Mouse (Mus musculus) heart, adult 2 months (tissue): ENCODE results near the gene Robo1. TPM values are rescaled to one million over a fixed set of nuclear protein-coding genes. Genes with fewer than 3 reads are reported as not detected.

Experiments used
- DNase-seq, 2 experiments: peaks; one replicate each; pipeline ENCODE4 v3.0.0; 2021
- H3K27ac ChIP-seq: fragments of 200-600 bp; 2 replicates; pipeline ENCODE4 v1.8.1; 2022
- H3K27me3 ChIP-seq: fragments of 200-500 bp; 2 replicates; pipeline ENCODE4 v1.6.1; 2012; ENCODE audit warnings: mild to moderate bottlenecking, low read length, inconsistent platforms, mixed read lengths; ENCODE audit not compliant: control insufficient read depth, insufficient read depth
- H3K36me3 ChIP-seq: fragments of 200-500 bp; 2 replicates; pipeline ENCODE4 v1.6.1; 2012; ENCODE audit warnings: low read length, inconsistent platforms; ENCODE audit not compliant: control insufficient read depth, insufficient read depth
- H3K4me1 ChIP-seq: fragments of 200-500 bp; 2 replicates; pipeline ENCODE4 v1.6.1; 2011; ENCODE audit warnings: low read length; ENCODE audit not compliant: control insufficient read depth, insufficient read depth
- H3K4me3 ChIP-seq: fragments of 200-600 bp; 2 replicates; pipeline ENCODE4 v1.8.1; 2022
- H3K79me2 ChIP-seq: fragments of 200-500 bp; replicated peaks from 2 replicates; pipeline ENCODE4 v1.6.1; 2012; ENCODE audit warnings: mild to moderate bottlenecking, inconsistent platforms, low read length, moderate library complexity, mixed read lengths; ENCODE audit not compliant: control insufficient read depth, insufficient read depth
- H3K9ac ChIP-seq: fragments of 200-500 bp; 2 replicates; pipeline ENCODE4 v1.6.1; 2012; ENCODE audit warnings: low read depth, mild to moderate bottlenecking, control low read depth, inconsistent platforms, low read length, mixed read lengths
- CTCF ChIP-seq: fragments of 200-600 bp; IDR thresholded peaks from 2 replicates; pipeline ENCODE4 v1.8.1; 2022; ENCODE audit warnings: antibody characterized with exemption, mild to moderate bottlenecking, moderate library complexity
- EP300 ChIP-seq: fragments of 200-500 bp; IDR thresholded peaks from 2 replicates; pipeline ENCODE4 v1.6.1; 2011; ENCODE audit warnings: low read depth, low read length, control low read depth; ENCODE audit not compliant: insufficient read depth
- POLR2A ChIP-seq: fragments of 200-500 bp; IDR thresholded peaks from 2 replicates; pipeline ENCODE4 v1.6.1; 2011; ENCODE audit warnings: mild to moderate bottlenecking, low read depth, low read length, control low read depth; ENCODE audit not compliant: insufficient read depth
- WGBS: fragments of 180-500 bp; shearing (Covaris S2); methylation state at CpG from one replicate; pipeline ENCODE4 v1.1.7; 2018; 5-methylcytosine and 5-hydroxymethylcytosine counted together
- intact Hi-C: fragments of 180-260 bp; cut with DNase I; formaldehyde crosslinking; loops from one replicate; pipeline ENCODE4 v1.15.1; 2025
- polyA plus RNA-seq: library from polyadenylated mRNA; depleted of rRNA; stranded (reverse); fragments of >200 nt; gene quantifications from 2 replicates; pipeline ENCODE4 v1.2.3, GENCODE M21; 2012
- total RNA-seq, 2 experiments: library from RNA; stranded (reverse); gene quantifications; 2 replicates each; pipeline ENCODE4 v1.2.3; 2021

Gene Robo1
- total and polyA plus RNA-seq, 3 experiments = 0.76 to 1.2 (median 1.1) TPM

DNA sequence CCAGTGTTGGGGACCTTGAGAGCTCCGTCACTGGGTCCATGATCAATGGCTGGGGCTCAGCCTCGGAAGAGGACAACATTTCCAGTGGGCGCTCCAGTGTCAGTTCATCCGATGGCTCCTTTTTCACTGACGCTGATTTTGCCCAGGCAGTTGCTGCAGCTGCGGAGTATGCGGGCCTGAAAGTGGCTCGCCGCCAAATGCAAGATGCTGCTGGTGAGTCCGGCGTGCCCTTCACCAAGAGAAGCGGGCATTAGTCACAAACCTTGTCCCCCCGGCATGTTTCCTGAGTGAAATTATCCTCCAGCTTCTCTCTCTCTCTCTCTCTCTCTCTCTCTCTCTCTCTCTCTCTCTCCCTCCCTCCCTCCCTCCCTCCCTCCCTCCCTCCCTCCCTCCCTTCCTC is 716.2 kb downstream of the Robo1 start:
- H3K27ac ChIP-seq = no peak overlapping the region
- no peak for DNase-seq
- TF ChIP-seq POLR2A (no peak), CTCF (no peak), EP300 (no peak)
- H3K9ac ChIP-seq = no peak overlapping the region
- H3K36me3 ChIP-seq = no peaks in the 10 kb centered on the region
- no peak overlapping the region for H3K4me3 ChIP-seq
- intact Hi-C loops = no loop called here
- no peaks in the 10 kb centered on the region for H3K79me2 ChIP-seq
- 84% methylated on average over 13 of the region's 13 CpGs for WGBS
- no peaks in the 10 kb centered on the region for H3K4me1 ChIP-seq
- H3K27me3 ChIP-seq = no peaks in the 10 kb centered on the region

- Histone ChIP-seq H3K79me2 (no peaks in the 10 kb centered on the region), H3K4me1 (no peaks in the 10 kb centered on the region), H3K27me3 (no peaks in the 10 kb centered on the region), H3K27ac (no peak overlapping the region), H3K4me3 (no peak overlapping the region), H3K9ac (no peak overlapping the region), H3K36me3 (no peaks in the 10 kb centered on the region)
- WGBS = 88% methylated on average over 14 of the region's 14 CpGs
- intact Hi-C loops = no loop called here
- TF ChIP-seq CTCF = no peak
- no peak for TF ChIP-seq EP300
- no peak for TF ChIP-seq POLR2A
- DNase-seq = no peak
Measured at GRCm38 (mm10) chr16:73027692-73028091, 719.6 kb downstream of the Robo1 start.

- Histone ChIP-seq H3K27ac (no peak overlapping the region), H3K36me3 (no peaks in the 10 kb centered on the region), H3K79me2 (no peaks in the 10 kb centered on the region), H3K4me1 (no peaks in the 10 kb centered on the region), H3K27me3 (no peaks in the 10 kb centered on the region), H3K4me3 (no peak overlapping the region), H3K9ac (no peak overlapping the region)
- WGBS = 72% methylated on average over 4 of the region's 4 CpGs
- intact Hi-C loops = no loop called here
- DNase-seq = no peak
- no peak for TF ChIP-seq POLR2A
- TF ChIP-seq CTCF = no peak
- TF ChIP-seq EP300 = no peak
Measured at GRCm38 (mm10) chr16:73030999-73031398, 722.9 kb downstream of the Robo1 start.

GRCm38 (mm10) chr16:73035210-73035985 is 727.3 kb downstream of the Robo1 start:
- no peaks in the 10 kb centered on the region for H3K36me3 ChIP-seq
- H3K4me1 ChIP-seq = no peaks in the 10 kb centered on the region
- TF ChIP-seq EP300 (no peak), CTCF (no peak), POLR2A (no peak)
- no peaks in the 10 kb centered on the region for H3K27me3 ChIP-seq
- intact Hi-C loops = no loop called here
- H3K27ac ChIP-seq = no peak overlapping the region
- no peak overlapping the region for H3K4me3 ChIP-seq
- H3K79me2 ChIP-seq = no peaks in the 10 kb centered on the region
- H3K9ac ChIP-seq = no peak overlapping the region
- 88% methylated on average over 20 of the region's 20 CpGs for WGBS
- DNase-seq = no peak

- intact Hi-C loops = no loop called here
- H3K27ac ChIP-seq = no peak overlapping the region
- no peaks in the 10 kb centered on the region for H3K79me2 ChIP-seq
- H3K4me1 ChIP-seq = no peaks in the 10 kb centered on the region
- H3K9ac ChIP-seq = no peak overlapping the region
- WGBS = 53% methylated on average over 7 of the region's 7 CpGs
- no peak overlapping the region for H3K4me3 ChIP-seq
- no peaks in the 10 kb centered on the region for H3K36me3 ChIP-seq
- H3K27me3 ChIP-seq = no peaks in the 10 kb centered on the region
- no peak for DNase-seq
- TF ChIP-seq EP300 = no peak
- TF ChIP-seq CTCF = no peak
- no peak for TF ChIP-seq POLR2A
Measured at GRCm38 (mm10) chr16:73038552-73038951, 730.4 kb downstream of the Robo1 start.

DNA sequence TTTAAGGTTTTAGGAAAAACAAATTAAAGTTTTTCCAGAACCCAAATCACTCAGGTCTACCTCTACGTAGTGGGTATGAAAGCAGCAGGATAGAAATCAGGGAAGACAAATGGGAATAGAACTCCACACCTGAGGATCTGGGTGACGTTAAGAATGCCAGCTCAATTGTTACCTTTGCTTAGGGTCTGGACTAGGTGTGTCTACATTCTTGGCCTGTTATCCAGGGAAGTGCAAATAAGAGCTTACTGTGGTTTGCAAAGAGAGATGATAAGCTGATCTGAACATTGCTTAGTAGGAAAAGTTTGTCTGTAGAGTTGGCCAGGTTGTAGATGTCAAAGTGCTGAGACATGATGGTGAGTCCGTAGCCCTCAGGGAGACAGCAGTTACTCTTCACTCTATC is 754.4 kb downstream of the Robo1 start:
- no peak overlapping the region for H3K27ac ChIP-seq
- H3K4me3 ChIP-seq = no peak overlapping the region
- no peaks in the 10 kb centered on the region for H3K4me1 ChIP-seq
- no peaks in the 10 kb centered on the region for H3K36me3 ChIP-seq
- H3K9ac ChIP-seq = no peak overlapping the region
- no peak for DNase-seq
- H3K79me2 ChIP-seq = no peaks in the 10 kb centered on the region
- 90% methylated on average over 3 of the region's 3 CpGs for WGBS
- intact Hi-C loops = no loop called here
- TF ChIP-seq CTCF = no peak
- TF ChIP-seq POLR2A = no peak
- TF ChIP-seq EP300 = no peak
- no peaks in the 10 kb centered on the region for H3K27me3 ChIP-seq
